Mouse (Mus musculus) CH12.LX (cell line): ENCODE data around the gene Bean1. TPM values are rescaled to one million over a fixed set of nuclear protein-coding genes. Genes with fewer than 3 reads are reported as not detected.

Source experiments
- DNase-seq: peaks from one replicate; pipeline ENCODE4 v3.0.0-alpha.2; 2013; ENCODE audit errors: extremely low read depth
- H3K27ac ChIP-seq: 2 replicates; pipeline ENCODE4 v1.5.1; 2012; ENCODE audit warnings: low read depth, mild to moderate bottlenecking, control low read depth, moderate library complexity; ENCODE audit not compliant: insufficient read depth
- H3K27me3 ChIP-seq: replicated peaks from 2 replicates; pipeline ENCODE3; 2012; ENCODE audit warnings: inconsistent platforms
- H3K36me3 ChIP-seq, 2 experiments: replicated peaks in 1 of 2; 2 replicates each; pipeline versions ENCODE3 to v1.6.1; 2012; ENCODE audit warnings: inconsistent platforms in 1 of 2, low read length in 1 of 2, mild to moderate bottlenecking in 1 of 2, mixed read lengths in 1 of 2, moderate library complexity in 1 of 2; ENCODE audit not compliant: control insufficient read depth in 1 of 2, insufficient read depth in 1 of 2
- H3K4me1 ChIP-seq, 2 experiments: 2 replicates each; pipeline ENCODE4 v1.6.1; 2012; ENCODE audit warnings: inconsistent platforms in 1 of 2, moderate library complexity in 1 of 2; ENCODE audit not compliant: insufficient read depth in 2 of 2, control insufficient read depth in 1 of 2
- H3K4me2 ChIP-seq: 2 replicates; pipeline ENCODE4 v1.6.1; 2012; ENCODE audit warnings: low read depth, mild to moderate bottlenecking, control low read depth; ENCODE audit not compliant: poor library complexity, insufficient read depth, severe bottlenecking
- H3K4me3 ChIP-seq, 3 experiments: fragments of 150-350 bp in 1 of 3; sonication (generic) in 1 of 3; replicated peaks in 1 of 3; 2 replicates each; pipeline versions ENCODE3 to v1.5.1; 2011 to 2012; ENCODE audit warnings: low read depth in 2 of 3, low read length in 2 of 3, mild to moderate bottlenecking in 2 of 3, moderate library complexity in 2 of 3, control low read depth in 1 of 3, improper control_type of control experiment in 1 of 3, inconsistent platforms in 1 of 3, mixed read lengths in 1 of 3; ENCODE audit not compliant: poor library complexity in 1 of 3
- H3K79me2 ChIP-seq: replicated peaks from 2 replicates; pipeline ENCODE4 v1.6.1; 2012; ENCODE audit warnings: mild to moderate bottlenecking, moderate library complexity; ENCODE audit not compliant: control insufficient read depth, poor library complexity, insufficient read depth, severe bottlenecking; ENCODE audit errors: extremely low read depth
- H3K9ac ChIP-seq: 2 replicates; pipeline ENCODE4 v1.6.1; 2012; ENCODE audit warnings: low read depth, mild to moderate bottlenecking, control low read depth, moderate library complexity; ENCODE audit not compliant: insufficient read depth
- H3K9me3 ChIP-seq: replicated peaks from 2 replicates; pipeline ENCODE3; 2012; ENCODE audit warnings: low read length, inconsistent platforms, mixed read lengths
- CHD2 ChIP-seq: IDR thresholded peaks from 2 replicates; pipeline ENCODE4 v1.6.1; 2011; ENCODE audit warnings: low read length, improper control_type of control experiment
- CTCF ChIP-seq, 2 experiments: IDR thresholded peaks in 1 of 2; conservative IDR thresholded peaks in 1 of 2; 2 replicates each; pipeline ENCODE4 v1.5.1; 2011 to 2012; ENCODE audit warnings: low read depth in 2 of 2, low read length in 2 of 2, improper control_type of control experiment in 1 of 2, inconsistent platforms in 1 of 2, mild to moderate bottlenecking in 1 of 2, moderate library complexity in 1 of 2
- ELF1 ChIP-seq: IDR thresholded peaks from 2 replicates; pipeline ENCODE4 v1.6.1; 2014; ENCODE audit warnings: low read depth, mild to moderate bottlenecking, inconsistent platforms, low read length, improper control_type of control experiment
- ETS1 ChIP-seq: conservative IDR thresholded peaks from 2 replicates; pipeline ENCODE4 v1.6.1; 2012; ENCODE audit warnings: low read depth, mild to moderate bottlenecking, inconsistent platforms, low read length, improper control_type of control experiment, moderate library complexity
- GABPA ChIP-seq: IDR thresholded peaks from 2 replicates; pipeline ENCODE4 v1.6.1; 2012; ENCODE audit warnings: low read depth, low read length, improper control_type of control experiment, inconsistent platforms; ENCODE audit not compliant: insufficient replicate concordance
- MAFK ChIP-seq: IDR thresholded peaks from 2 replicates; pipeline ENCODE4 v1.6.1; 2011; ENCODE audit warnings: low read length, improper control_type of control experiment; ENCODE audit not compliant: insufficient replicate concordance
- MXI1 ChIP-seq: IDR thresholded peaks from 2 replicates; pipeline ENCODE4 v1.6.1; 2011; ENCODE audit warnings: mild to moderate bottlenecking, low read depth, low read length, improper control_type of control experiment
- dilution Hi-C: fragments of 300-500 bp; cut with MboI; formaldehyde crosslinking; loops from 2 replicates; pipeline ENCODE4 v1.14.3; 2020; ENCODE audit warnings: low sequenced_read_pairs; ENCODE audit not compliant: extremely low pct_unique_long_range_greater_than_20kb, extremely low pct_ligation_motif_present
- in situ Hi-C: fragments of 300-500 bp; cut with MboI; formaldehyde crosslinking; loops from 3 replicates; pipeline ENCODE4 v1.14.3; 2019; ENCODE audit warnings: low sequenced_read_pairs, low pct_ligation_motif_present, low pct_unique_long_range_greater_than_20kb, mixed read lengths
- polyA plus RNA-seq: library from polyadenylated mRNA; unstranded; fragments of >175 nt; gene quantifications from 2 replicates; pipeline ENCODE4 v1.2.1, GENCODE M21; 2012; ENCODE audit warnings: low read depth; ENCODE audit not compliant: insufficient read length
- total RNA-seq, 2 experiments: library from RNA; depleted of rRNA; stranded (reverse); fragments of 300-350 nt in 1 of 2; fragments of >200 nt in 1 of 2; gene quantifications; 2 replicates each; pipeline ENCODE4 v1.2.3; 2012 to 2014

Gene Bean1
- total and polyA plus RNA-seq, 3 experiments = not detected

DNA sequence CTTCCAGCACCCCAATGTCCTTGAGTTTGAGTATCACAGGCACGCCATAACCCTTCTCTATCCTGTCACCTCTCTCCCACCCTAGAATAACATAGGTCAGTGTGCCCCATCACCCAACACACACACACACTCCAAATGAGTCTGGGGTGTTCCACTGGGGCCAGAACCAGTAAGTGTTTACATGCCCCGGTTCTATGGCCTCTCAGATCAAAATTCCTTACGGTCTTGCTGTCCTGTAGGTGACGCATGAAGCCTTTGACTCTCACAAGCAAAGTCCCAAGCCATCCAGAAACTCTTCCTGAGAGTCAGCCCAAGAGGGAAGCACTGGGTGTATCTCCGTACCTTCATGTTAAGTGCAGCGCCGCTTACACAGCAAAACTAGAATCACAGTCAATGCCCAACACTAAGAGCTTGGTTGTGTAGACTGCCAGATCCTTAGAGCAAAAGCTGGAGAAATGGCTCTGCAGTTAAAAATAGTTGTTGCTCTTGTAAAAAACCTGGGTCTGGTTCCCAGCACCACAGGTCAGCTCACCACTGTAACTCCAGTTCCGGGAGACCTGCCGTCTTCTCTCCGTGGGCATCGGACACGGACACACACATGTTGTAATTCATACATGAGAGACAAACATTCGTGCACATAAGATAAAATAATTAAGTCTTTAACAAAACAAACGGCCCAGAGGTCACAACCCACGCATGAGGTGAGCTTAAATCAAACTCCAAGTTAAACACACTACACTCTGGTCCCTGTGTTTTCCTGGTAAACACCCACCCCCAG, 23.3 kb upstream of the Bean1 start:
- H3K9ac ChIP-seq = no peak overlapping the region
- no peak overlapping the region for H3K4me3 ChIP-seq
- dilution Hi-C loops = no loop called here
- H3K4me1 ChIP-seq = peaks cover 14 to 24% of the 10 kb centered on the region in 2 experiments
- H3K79me2 ChIP-seq = no peaks in the 10 kb centered on the region
- H3K36me3 ChIP-seq = peaks cover 0 to 6% of the 10 kb centered on the region in 2 experiments
- no peak overlapping the region for H3K27ac ChIP-seq
- TF ChIP-seq CTCF (conservative IDR thresholded peaks at IDR 0.05 in 1 of 2, IDR thresholded peaks at IDR 0.05 in 1 of 2; ENCODE audit: low read depth in 2 of 2, low read length in 2 of 2) (0 out of 4 replicates have a peak, but pooled peaks of 1 of the 2 experiments have one; percentile 3), CHD2 (no peak)
- DNase-seq = no peak
- no peak overlapping the region for H3K4me2 ChIP-seq
- no peaks in the 10 kb centered on the region for H3K9me3 ChIP-seq
- peaks cover 2% of the 10 kb centered on the region for H3K27me3 ChIP-seq
- in situ Hi-C loops = loop anchor here (5.0 kb wide), 1 partner anchor 75 kb away; no protein-coding TSS in a partner anchor

DNA sequence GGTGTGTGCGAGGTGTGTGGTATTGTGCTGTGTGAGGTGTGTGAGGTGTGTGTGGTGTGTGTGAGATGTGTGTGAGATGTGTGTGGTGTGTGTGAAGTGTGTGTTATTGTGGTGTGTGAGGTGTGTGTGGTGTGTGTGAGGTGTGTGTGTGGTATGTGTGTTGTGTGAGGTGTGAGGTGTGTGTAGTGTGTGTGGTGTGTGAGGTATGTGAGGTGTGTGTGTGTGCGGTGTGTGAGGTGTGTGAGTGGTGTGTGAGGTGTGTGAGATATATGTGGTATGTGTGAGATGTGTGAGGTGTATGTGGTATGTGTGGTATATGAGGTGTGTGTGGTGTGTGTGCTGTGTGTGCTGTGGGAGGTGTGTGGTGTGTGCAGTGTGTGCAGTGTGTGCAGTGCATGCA, 22.3 kb upstream of the Bean1 start:
- dilution Hi-C loops = no loop called here
- Histone ChIP-seq H3K79me2 (no peaks in the 10 kb centered on the region), H3K36me3 (peaks cover 0 to 2% of the 10 kb centered on the region in 2 experiments), H3K27ac (no peak overlapping the region), H3K9ac (no peak overlapping the region), H3K4me1 (peaks cover 14 to 24% of the 10 kb centered on the region in 2 experiments), H3K4me3 (no peak overlapping the region), H3K9me3 (no peaks in the 10 kb centered on the region), H3K27me3 (peaks cover 2% of the 10 kb centered on the region), H3K4me2 (no peak overlapping the region)
- no peak for DNase-seq
- in situ Hi-C loops = loop anchor here (5.0 kb wide), 1 partner anchor 74 kb away; no protein-coding TSS in a partner anchor
- TF ChIP-seq GABPA (no peak), MAFK (no peak), MXI1 (no peak)

DNA sequence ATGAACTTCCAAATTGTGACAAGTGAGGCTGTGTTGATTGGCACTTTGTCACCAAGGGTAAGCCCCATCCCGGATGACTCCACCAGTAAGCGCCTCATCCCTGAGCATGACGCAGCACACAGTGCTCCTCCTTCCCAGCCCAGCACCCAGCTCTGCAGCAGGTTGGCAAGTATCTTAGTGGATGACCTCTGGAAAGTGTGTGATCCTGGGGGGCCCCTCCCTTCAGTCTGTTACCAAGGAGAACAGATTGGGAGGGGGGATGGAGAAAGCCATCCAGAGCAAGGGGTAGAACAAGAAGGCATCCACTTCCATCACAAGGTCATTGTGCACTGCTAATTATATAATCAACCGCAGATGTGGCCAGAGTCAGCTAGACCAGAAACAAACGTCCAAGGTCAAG, 9.5 kb upstream of the Bean1 start:
- Histone ChIP-seq H3K27ac (no peak overlapping the region), H3K36me3 (no peaks in the 10 kb centered on the region), H3K27me3 (peaks cover 21% of the 10 kb centered on the region), H3K4me1 (no peaks in the 10 kb centered on the region), H3K9me3 (no peaks in the 10 kb centered on the region), H3K9ac (no peak overlapping the region), H3K4me2 (no peak overlapping the region), H3K4me3 (no peak overlapping the region), H3K79me2 (no peaks in the 10 kb centered on the region)
- TF ChIP-seq ELF1 (no peak), ETS1 (no peak)
- dilution Hi-C loops (no loop called here), in situ Hi-C loops (no loop called here)
- DNase-seq = no peak
